Mouse (Mus musculus): Measurements from ENCODE around the gene Slc13a2. TPM values are rescaled to one million over a fixed set of nuclear protein-coding genes. Genes with fewer than 3 reads are reported as not detected.

The Slc13a2 gene
- not detected for total RNA-seq (2021)
- long read RNA-seq, experiment 1: 0 reads
- long read RNA-seq, experiment 2: 0 reads

- no peak for DNase-seq (ENCODE audit: low spot score in 2 of 2)
Observed at GRCm38 (mm10) chr11:78422055-78422819, at the start of gene Slc13a2. TSS of gene Slc13a2 (minus strand) at chr11:78422217.

- no peak for DNase-seq (ENCODE audit: low spot score in 2 of 2)
Observed at GRCm38 (mm10) chr11:78471326-78472103, 49.5 kb upstream of the Slc13a2 start.

GRCm38 (mm10) chr11:78467932-78468331 is 45.9 kb upstream of the Slc13a2 start:
- DNase-seq (ENCODE audit: low spot score in 2 of 2): no peak

GRCm38 (mm10) chr11:78467515-78467914 is 45.5 kb upstream of the Slc13a2 start:
- DNase-seq (ENCODE audit: low spot score in 2 of 2): no peak

GRCm38 (mm10) chr11:78466242-78466912 is 44.4 kb upstream of the Slc13a2 start:
- no peak for DNase-seq (ENCODE audit: low spot score in 2 of 2)

GRCm38 (mm10) chr11:78465568-78466180 is 43.7 kb upstream of the Slc13a2 start, which contains the start of gene Slc46a1:
TSS of gene Slc46a1 (plus strand) at chr11:78465697.
- DNase-seq (ENCODE audit: low spot score in 2 of 2): peak; percentile 76 to 81

GRCm38 (mm10) chr11:78465116-78465515 is 43.1 kb upstream of the Slc13a2 start:
- DNase-seq (ENCODE audit: low spot score in 2 of 2): no peak

- DNase-seq (ENCODE audit: low spot score in 2 of 2): no peak
Observed at GRCm38 (mm10) chr11:78463286-78464036, 41.4 kb upstream of the Slc13a2 start.

GRCm38 (mm10) chr11:78462669-78463068 is 40.7 kb upstream of the Slc13a2 start:
- no peak for DNase-seq (ENCODE audit: low spot score in 2 of 2)

- no peak for DNase-seq (ENCODE audit: low spot score in 2 of 2)
Observed at GRCm38 (mm10) chr11:78461894-78462293, 39.9 kb upstream of the Slc13a2 start.

GRCm38 (mm10) chr11:78458740-78459139 is 36.7 kb upstream of the Slc13a2 start:
- DNase-seq (ENCODE audit: low spot score in 2 of 2): no peak

- peak in 1 of 2 experiments; percentile 21 for DNase-seq (ENCODE audit: low spot score in 2 of 2)
Observed at GRCm38 (mm10) chr11:78455308-78455707, 33.3 kb upstream of the Slc13a2 start.

GRCm38 (mm10) chr11:78454276-78454675 is 32.3 kb upstream of the Slc13a2 start:
- no peak for DNase-seq (ENCODE audit: low spot score in 2 of 2)

- DNase-seq (ENCODE audit: low spot score in 2 of 2): peak; percentile 47 to 71
Observed at GRCm38 (mm10) chr11:78453675-78454074, 31.7 kb upstream of the Slc13a2 start.

GRCm38 (mm10) chr11:78450337-78450736 is 28.3 kb upstream of the Slc13a2 start:
- no peak for DNase-seq (ENCODE audit: low spot score in 2 of 2)

- no peak for DNase-seq (ENCODE audit: low spot score in 2 of 2)
Observed at GRCm38 (mm10) chr11:78448242-78448641, 26.2 kb upstream of the Slc13a2 start.

GRCm38 (mm10) chr11:78447168-78447567 is 25.2 kb upstream of the Slc13a2 start:
- DNase-seq (ENCODE audit: low spot score in 2 of 2): no peak

- DNase-seq (ENCODE audit: low spot score in 2 of 2): no peak
Observed at GRCm38 (mm10) chr11:78443115-78443514, 21.1 kb upstream of the Slc13a2 start.

- DNase-seq (ENCODE audit: low spot score in 2 of 2): no peak
Observed at GRCm38 (mm10) chr11:78438399-78438930, 16.4 kb upstream of the Slc13a2 start.

- no peak for DNase-seq (ENCODE audit: low spot score in 2 of 2)
Observed at GRCm38 (mm10) chr11:78437182-78437581, 15.2 kb upstream of the Slc13a2 start.
